Comparison of ENCODE assay signal across 20 mouse cellular contexts in the genomic region with DNA sequence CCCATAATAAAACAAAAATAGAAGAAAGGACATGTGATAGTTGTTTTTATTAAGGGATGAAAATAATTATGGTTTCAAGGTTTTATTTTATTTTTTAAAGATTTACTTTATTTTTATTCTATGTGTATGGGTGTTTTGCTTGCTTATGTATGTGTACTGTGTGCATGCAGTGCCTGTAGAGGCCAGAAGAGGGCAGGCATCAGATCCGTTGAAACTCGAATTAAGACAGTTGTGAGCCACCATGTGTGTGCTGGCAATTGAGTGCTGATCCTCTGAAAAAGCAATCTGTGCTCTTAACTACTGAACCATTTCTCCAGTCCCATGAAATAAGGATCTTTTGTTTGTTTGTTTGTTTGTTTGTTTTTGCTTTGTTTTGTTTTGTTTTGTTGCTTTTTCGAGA. TPM values are rescaled to one million over a fixed set of nuclear protein-coding genes. Genes with fewer than 3 reads are reported as not detected.
DNase-seq lines count a peak whose midpoint lies in the region; ATAC-seq and TF ChIP-seq lines count a peak whose summit lies in the region.
"Had no signal": no experiment of that assay in that cellular context is flagged by ENCODE, and none has a peak within 500 bp of the region (broad histone marks: within the 10 kb centered on the region; RNA-seq: fewer than 3 reads in every experiment).

No protein-coding gene starts in this region.

- no peaks in the 10 kb centered on the region for H3K9me3 ChIP-seq in kidney, postnatal 0 days (replicated peaks; ENCODE audit: low read length)
- H3K9me3 ChIP-seq in kidney, embryonic 15.5 days (replicated peaks): no peaks in the 10 kb centered on the region
- H3K9me3 ChIP-seq in CH12.LX (replicated peaks; ENCODE audit: low read length): no peaks in the 10 kb centered on the region
- no peaks in the 10 kb centered on the region for H3K9me3 ChIP-seq in ES-E14 (ENCODE audit: control insufficient read depth, insufficient read depth, low read depth, low read length)
- H3K9me3 ChIP-seq: embryonic facial prominence, embryonic 13.5 days; limb, embryonic 10.5 days; midbrain, embryonic 10.5 days; neural tube, embryonic 12.5 days had no signal

- H3K9ac ChIP-seq in kidney, postnatal 0 days (ENCODE audit: low read depth, low read length): no peak overlapping the region
- H3K9ac ChIP-seq in kidney, embryonic 15.5 days: no peak overlapping the region
- no peak overlapping the region for H3K9ac ChIP-seq in CH12.LX (ENCODE audit: insufficient read depth, low read depth)
- H3K9ac ChIP-seq in ES-E14 (ENCODE audit: insufficient read depth, low read depth, low read length, poor library complexity, severe bottlenecking): no peak overlapping the region
- H3K9ac ChIP-seq: embryonic facial prominence, embryonic 13.5 days; neural tube, embryonic 12.5 days had no signal

- no peak for TF ChIP-seq POLR2A in CH12.LX (IDR thresholded peaks at IDR 0.05; ENCODE audit: low read depth, low read length)
- TF ChIP-seq POLR2A in brain, embryonic 14.5 days (IDR thresholded peaks at IDR 0.05; ENCODE audit: borderline replicate concordance, extremely low read depth, insufficient read depth, insufficient read length, poor library complexity, severe bottlenecking): no peak

- no peaks in the 10 kb centered on the region for H3K79me2 ChIP-seq in CH12.LX (replicated peaks; ENCODE audit: control insufficient read depth, extremely low read depth, insufficient read depth, poor library complexity, severe bottlenecking)

- ATAC-seq in kidney, postnatal 0 days (replicated peaks; ENCODE audit: low FRiP score, low read depth): no peak
- ATAC-seq in kidney, embryonic 15.5 days (replicated peaks; ENCODE audit: low FRiP score): no peak
- no peak for ATAC-seq in cerebellum, adult (ENCODE audit: insufficient number of reproducible peaks, low FRiP score, low TSS enrichment)
- ATAC-seq: inflammation-experienced regulatory T-cells, adult 6 months had no signal

- no peak overlapping the region for H3K4me3 ChIP-seq in kidney, postnatal 0 days (replicated peaks; ENCODE audit: low read depth, low read length)
- no peak overlapping the region for H3K4me3 ChIP-seq in kidney, embryonic 15.5 days (replicated peaks)
- H3K4me3 ChIP-seq in CH12.LX (replicated peaks in 1 of 3; ENCODE audit: low read depth in 2 of 3, low read length in 2 of 3, poor library complexity in 1 of 3) (no peak overlapping the region), ES-E14 (ENCODE audit: insufficient read depth in 1 of 2, low read depth in 1 of 2, low read length in 2 of 2, poor library complexity in 1 of 2, severe bottlenecking in 1 of 2) (no peak overlapping the region)
- H3K4me3 ChIP-seq: embryonic facial prominence, embryonic 13.5 days; left cerebral cortex, adult 2 months; limb, embryonic 10.5 days; midbrain, embryonic 10.5 days; neural tube, embryonic 12.5 days had no signal

- H3K27me3 ChIP-seq in kidney, postnatal 0 days (ENCODE audit: insufficient read depth, low read length): no peaks in the 10 kb centered on the region
- H3K27me3 ChIP-seq in kidney, embryonic 15.5 days: no peaks in the 10 kb centered on the region
- no peaks in the 10 kb centered on the region for H3K27me3 ChIP-seq in CH12.LX (replicated peaks)
- H3K27me3 ChIP-seq: embryonic facial prominence, embryonic 13.5 days; neural tube, embryonic 12.5 days had no signal

- no peaks in the 10 kb centered on the region for H3K4me1 ChIP-seq in kidney, postnatal 0 days (replicated peaks; ENCODE audit: insufficient read depth, low read length)
- H3K4me1 ChIP-seq in kidney, embryonic 15.5 days: no peaks in the 10 kb centered on the region
- H3K4me1 ChIP-seq in CH12.LX (ENCODE audit: control insufficient read depth in 1 of 2, insufficient read depth in 2 of 2) (no peaks in the 10 kb centered on the region), ES-E14 (ENCODE audit: control insufficient read depth in 2 of 2, insufficient read depth in 2 of 2, low read length in 2 of 2, poor library complexity in 1 of 2) (peaks cover 2 to 7% of the 10 kb centered on the region in 2 experiments)
- H3K4me1 ChIP-seq: embryonic facial prominence, embryonic 13.5 days; limb, embryonic 10.5 days; neural tube, embryonic 12.5 days had no signal

- 84% methylated on average over 3 of the region's 3 CpGs for WGBS in kidney, postnatal 0 days
- 86% methylated on average over 3 of the region's 3 CpGs for WGBS in kidney, embryonic 15.5 days

- TF ChIP-seq CTCF in kidney, postnatal 0 days (IDR thresholded peaks at IDR 0.05; ENCODE audit: low read depth): peak; percentile 28; the same call in 1 of the 2 replicates
- TF ChIP-seq CTCF in CH12.LX (conservative IDR thresholded peaks at IDR 0.05 in 1 of 2, IDR thresholded peaks at IDR 0.05 in 1 of 2; ENCODE audit: low read depth in 2 of 2, low read length in 2 of 2): peak in 1 of 2 experiments; percentile 21; a peak in 1 of 4 replicates
- TF ChIP-seq CTCF in brain, embryonic 14.5 days (IDR thresholded peaks at IDR 0.05; ENCODE audit: borderline replicate concordance, extremely low read depth, insufficient read depth, insufficient read length): peak; percentile 12; the same call in 1 of the 2 replicates

- no peak for TF ChIP-seq EP300 in CH12.LX (IDR thresholded peaks at IDR 0.05; ENCODE audit: low read length)

- dilution Hi-C loops in CH12.LX (cut with MboI; ENCODE audit: extremely low pct_ligation_motif_present, extremely low pct_unique_long_range_greater_than_20kb, low sequenced_read_pairs): no loop called here

- in situ Hi-C loops in CH12.LX (cut with MboI; ENCODE audit: low pct_ligation_motif_present, low pct_unique_long_range_greater_than_20kb, low sequenced_read_pairs) (no loop called here), ES-E14 (cut with MboI; ENCODE audit: low sequenced_read_pairs in 2 of 2, unreplicated experiment in 2 of 2) (loop anchor here in 1 of 2 experiments (10.0 kb wide), 1 partner anchor 175 kb away; no protein-coding TSS in a partner anchor)

- no peak for DNase-seq in kidney, postnatal 0 days (ENCODE audit: low spot score)
- DNase-seq in CH12.LX (ENCODE audit: extremely low read depth) (peak; percentile 3), ES-E14 (ENCODE audit: low read depth, low spot score) (peak; percentile 24), adipocyte (ENCODE audit: low spot score) (no peak)
- no peak for DNase-seq in brain, embryonic 14.5 days (ENCODE audit: low read depth)
- DNase-seq: cerebellum, adult 18-20 months; gastrocnemius, postnatal 14 days; lung, postnatal 36 days; spleen, adult 18-20 months; thymus, postnatal 25 days had no signal

- no peak; the same call in 1 of the 2 replicates for TF ChIP-seq RAD21 in CH12.LX (IDR thresholded peaks at IDR 0.05; ENCODE audit: low read depth, low read length)

- no peak overlapping the region for H3K4me2 ChIP-seq in kidney, postnatal 0 days (ENCODE audit: low read length)
- no peak overlapping the region for H3K4me2 ChIP-seq in kidney, embryonic 15.5 days
- no peak overlapping the region for H3K4me2 ChIP-seq in CH12.LX (ENCODE audit: insufficient read depth, low read depth, poor library complexity, severe bottlenecking)
- H3K4me2 ChIP-seq: embryonic facial prominence, embryonic 13.5 days; neural tube, embryonic 12.5 days had no signal

- no peaks in the 10 kb centered on the region for H3K36me3 ChIP-seq in kidney, postnatal 0 days (ENCODE audit: insufficient read depth, low read length)
- H3K36me3 ChIP-seq in kidney, embryonic 15.5 days: no peaks in the 10 kb centered on the region
- H3K36me3 ChIP-seq in CH12.LX (replicated peaks in 1 of 2; ENCODE audit: control insufficient read depth in 1 of 2, insufficient read depth in 1 of 2, low read length in 1 of 2): no peaks in the 10 kb centered on the region
- no peaks in the 10 kb centered on the region for H3K36me3 ChIP-seq in ES-E14 (ENCODE audit: control insufficient read depth, insufficient read depth, low read length, poor library complexity, severe bottlenecking)
- H3K36me3 ChIP-seq: embryonic facial prominence, embryonic 13.5 days; limb, embryonic 10.5 days; midbrain, embryonic 10.5 days; neural tube, embryonic 12.5 days had no signal

- H3K27ac ChIP-seq in kidney, postnatal 0 days: no peak overlapping the region
- no peak overlapping the region for H3K27ac ChIP-seq in kidney, embryonic 15.5 days
- no peak overlapping the region for H3K27ac ChIP-seq in CH12.LX (ENCODE audit: insufficient read depth, low read depth)
- no peak overlapping the region for H3K27ac ChIP-seq in ES-E14 (ENCODE audit: insufficient read depth, low read depth, low read length, poor library complexity, severe bottlenecking)
- H3K27ac ChIP-seq: embryonic facial prominence, embryonic 13.5 days; left cerebral cortex, adult 2 months; limb, embryonic 10.5 days; midbrain, embryonic 10.5 days; neural tube, embryonic 12.5 days had no signal

TF ChIP-seq in CH12.LX, 34 proteins besides CTCF, POLR2A, EP300 and RAD21:
- TF ChIP-seq HCFC1 (IDR thresholded peaks at IDR 0.05; ENCODE audit: low read depth, low read length) (no peak), SMC3 (IDR thresholded peaks at IDR 0.05; ENCODE audit: low read depth, low read length) (peak; percentile 13; the same call in 1 of the 2 replicates)

TF ChIP-seq in ES-E14, 5 proteins besides CTCF, POLR2A, EP300 and RAD21:
- no peak for TF ChIP-seq MAFK (IDR thresholded peaks at IDR 0.05; ENCODE audit: insufficient read depth, low read depth, low read length)
- TF ChIP-seq CHD2 (IDR thresholded peaks at IDR 0.05; ENCODE audit: low read depth, low read length): no peak
- no peak for TF ChIP-seq ZNF384 (IDR thresholded peaks at IDR 0.05; ENCODE audit: low read depth, low read length)
- no peak for TF ChIP-seq ZC3H11A (IDR thresholded peaks at IDR 0.05; ENCODE audit: borderline replicate concordance, low read depth, low read length)
- no peak for TF ChIP-seq HCFC1 (IDR thresholded peaks at IDR 0.05; ENCODE audit: borderline replicate concordance, insufficient read depth, low read length)

RNA-seq across cellular contexts. Expression of a gene that starts 46.4 kb away (rescaled TPM):
- polyA plus RNA-seq in kidney, postnatal 0 days (2015; fragmentation: Nextera tagmentation; extraction: Ambion mirVana): 246 and 283 TPM in 2 replicates
- polyA plus RNA-seq in kidney, embryonic 15.5 days (2015; fragmentation: Nextera tagmentation; extraction: Ambion mirVana): 42.5 and 55.4 TPM in 2 replicates
- total RNA-seq in CH12.LX (2012; rRNA removed) (8.0 and 8.1 TPM in 2 replicates), CH12.LX (2014; rRNA removed) (8.1 and 10.0 TPM in 2 replicates), ES-E14 (2012; rRNA removed) (17.3 and 17.7 TPM in 2 replicates)
- 8.7 and 10.1 TPM in 2 replicates for polyA plus RNA-seq in CH12.LX (2012; ENCODE audit: insufficient read length, low read depth)
- polyA plus RNA-seq in brain, embryonic 14.5 days (2012; rRNA removed): 5.1 and 6.0 TPM in 2 replicates

RNA-seq across cellular contexts. Expression of a gene that starts 54.7 kb away (rescaled TPM):
- 1.2 and 1.5 TPM in 2 replicates for polyA plus RNA-seq in kidney, postnatal 0 days (2015; fragmentation: Nextera tagmentation; extraction: Ambion mirVana)
- 8.4 and 17.8 TPM in 2 replicates for polyA plus RNA-seq in kidney, embryonic 15.5 days (2015; fragmentation: Nextera tagmentation; extraction: Ambion mirVana)
- not detected in 2 replicates for total RNA-seq in CH12.LX (2012; rRNA removed)
- total RNA-seq in CH12.LX (2014; rRNA removed): not detected in 2 replicates
- not detected in 2 replicates for polyA plus RNA-seq in CH12.LX (2012; ENCODE audit: insufficient read length, low read depth)
- 0.69 and 1.7 TPM in 2 replicates for total RNA-seq in ES-E14 (2012; rRNA removed)
- polyA plus RNA-seq in brain, embryonic 14.5 days (2012; rRNA removed): 3.1 and 6.4 TPM in 2 replicates
- total RNA-seq: common myeloid progenitor, adult 5-6 weeks; monocyte, adult 5-6 weeks had no signal
- polyA plus RNA-seq: inflammation-experienced regulatory T-cells, adult 6 months had no signal

Comparison
In these comparisons a context has a peak if more than half of its experiments do, and no peak if none do; other contexts are left out.
1. DNase-seq: peak in CH12.LX (single experiment) and ES-E14 (single experiment); none in kidney, postnatal 0 days (single experiment), brain, embryonic 14.5 days (single experiment) and adipocyte (single experiment).